Mouse (Mus musculus): ENCODE results near the gene Pigt. TPM values are rescaled to one million over a fixed set of nuclear protein-coding genes. Genes with fewer than 3 reads are reported as not detected.

The Pigt gene
- polyA plus RNA-seq, 1 experiment from 2014 or later, result 35.7 TPM

- H3K27ac ChIP-seq, result peak overlapping the region; percentile 79
- no peak overlapping the region for H3K4me3 ChIP-seq
- peaks cover under 1% of the 10 kb centered on the region; the same call in 1 of the 2 replicates for H3K36me3 ChIP-seq
- 80% methylated on average over 7 of the region's 7 CpGs for WGBS
- DNase-seq (ENCODE audit: low spot score), result no peak
- no peaks in the 10 kb centered on the region for H3K9me3 ChIP-seq (replicated peaks)
- H3K27me3 ChIP-seq (ENCODE audit: low read depth, poor library complexity, severe bottlenecking), result no peaks in the 10 kb centered on the region
- H3K4me1 ChIP-seq, result peaks cover 29% of the 10 kb centered on the region
Measured at GRCm38 (mm10) chr2:164457942-164458341, 39.4 kb upstream of the Pigt start.

DNA sequence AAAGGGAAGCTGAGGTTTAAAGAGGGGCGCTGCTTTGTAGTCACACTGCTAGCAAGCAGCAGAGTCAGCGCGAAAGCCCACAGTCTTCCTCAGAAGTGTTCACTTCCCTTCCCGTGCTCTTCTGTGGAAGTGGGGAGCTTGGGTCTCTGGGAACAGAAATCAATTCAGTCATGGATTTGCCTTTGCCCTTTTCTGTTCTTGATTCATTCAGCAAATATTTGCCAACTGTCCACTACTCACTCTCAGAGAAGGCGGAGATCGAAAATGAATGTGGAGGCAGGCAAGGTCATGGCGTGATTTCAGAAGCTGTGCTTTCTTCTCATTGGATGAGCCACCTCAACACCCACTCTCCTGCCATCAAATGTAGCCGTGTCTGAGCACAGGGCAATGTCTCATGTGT lies 38.8 kb upstream of the Pigt start:
- no peaks in the 10 kb centered on the region for H3K27me3 ChIP-seq (ENCODE audit: low read depth, poor library complexity, severe bottlenecking)
- peaks cover 26% of the 10 kb centered on the region for H3K4me1 ChIP-seq
- H3K9me3 ChIP-seq (replicated peaks), result no peaks in the 10 kb centered on the region
- no peak overlapping the region for H3K27ac ChIP-seq
- 92% methylated on average over 8 of the region's 8 CpGs for WGBS
- no peak for DNase-seq (ENCODE audit: low spot score)
- H3K4me3 ChIP-seq, result no peak overlapping the region
- H3K36me3 ChIP-seq, result peaks cover 6% of the 10 kb centered on the region

- H3K4me1 ChIP-seq, result peaks cover 26% of the 10 kb centered on the region
- no peaks in the 10 kb centered on the region for H3K27me3 ChIP-seq (ENCODE audit: low read depth, poor library complexity, severe bottlenecking)
- DNase-seq (ENCODE audit: low spot score), result peak; percentile 95
- H3K9me3 ChIP-seq (replicated peaks), result no peaks in the 10 kb centered on the region
- peak within 1 kb of the TSS; percentile 87 for H3K27ac ChIP-seq
- WGBS, result under 1% methylated on average over 69 of the region's 79 CpGs
- H3K36me3 ChIP-seq, result peaks cover 30% of the 10 kb centered on the region
- H3K4me3 ChIP-seq, result peak within 1 kb of the TSS; percentile 93
Measured at GRCm38 (mm10) chr2:164460745-164461551, 36.4 kb upstream of the Pigt start, which contains the start of gene Gm20458. Gene Gm20458 (plus strand): TSS chr2:164460967.

- peaks cover 42% of the 10 kb centered on the region for H3K36me3 ChIP-seq
- H3K4me3 ChIP-seq, result no peak overlapping the region
- no peak for DNase-seq (ENCODE audit: low spot score)
- H3K27me3 ChIP-seq (ENCODE audit: low read depth, poor library complexity, severe bottlenecking), result no peaks in the 10 kb centered on the region
- H3K27ac ChIP-seq, result no peak overlapping the region
- H3K4me1 ChIP-seq, result peaks cover 10% of the 10 kb centered on the region; the same call in 1 of the 2 replicates
- H3K9me3 ChIP-seq (replicated peaks), result no peaks in the 10 kb centered on the region
Measured at GRCm38 (mm10) chr2:164465161-164465560, 32.2 kb upstream of the Pigt start.

DNA sequence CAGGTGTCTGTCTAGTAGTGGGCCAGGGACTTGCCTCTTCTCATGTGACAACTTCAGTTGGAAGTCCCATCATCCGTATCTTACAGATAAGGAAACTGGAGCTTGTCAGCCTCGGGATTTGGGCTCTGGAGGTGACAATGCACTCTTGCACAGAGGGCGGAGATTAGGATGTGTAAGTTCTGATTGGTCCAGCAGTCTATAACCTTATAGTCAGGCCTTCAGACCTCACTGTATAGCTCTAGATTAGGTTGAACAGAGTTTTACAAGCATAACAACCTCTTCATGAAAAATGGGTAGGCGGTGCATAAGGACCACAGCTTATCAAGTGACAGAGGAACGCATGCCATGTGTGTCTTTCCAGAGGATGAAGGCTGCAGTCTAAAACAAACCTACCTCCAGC lies 30.5 kb upstream of the Pigt start:
- Histone ChIP-seq H3K4me1 (peaks cover 4% of the 10 kb centered on the region; the same call in 1 of the 2 replicates), H3K27me3 (ENCODE audit: low read depth, poor library complexity, severe bottlenecking) (no peaks in the 10 kb centered on the region), H3K4me3 (no peak overlapping the region), H3K36me3 (peaks cover 44% of the 10 kb centered on the region), H3K27ac (no peak overlapping the region), H3K9me3 (replicated peaks) (no peaks in the 10 kb centered on the region)
- 87% methylated on average over 5 of the region's 5 CpGs for WGBS
- no peak for DNase-seq (ENCODE audit: low spot score)

- Histone ChIP-seq H3K9me3 (replicated peaks) (no peaks in the 10 kb centered on the region), H3K27ac (no peak overlapping the region), H3K4me1 (no peaks in the 10 kb centered on the region), H3K36me3 (peaks cover 30% of the 10 kb centered on the region), H3K4me3 (no peak overlapping the region), H3K27me3 (ENCODE audit: low read depth, poor library complexity, severe bottlenecking) (no peaks in the 10 kb centered on the region)
- 28% methylated on average over 10 of the region's 10 CpGs for WGBS
- DNase-seq (ENCODE audit: low spot score), result peak; percentile 57
Measured at GRCm38 (mm10) chr2:164470254-164470653, 27.1 kb upstream of the Pigt start.

GRCm38 (mm10) chr2:164473624-164474023 lies 23.7 kb upstream of the Pigt start, which contains the start of gene Trp53tg5:
Gene Trp53tg5 (minus strand): TSS chr2:164473724.
- H3K36me3 ChIP-seq, result peaks cover 15% of the 10 kb centered on the region; the same call in 1 of the 2 replicates
- H3K4me3 ChIP-seq, result no peak within 1 kb of the TSS
- H3K4me1 ChIP-seq, result no peaks in the 10 kb centered on the region
- H3K27me3 ChIP-seq (ENCODE audit: low read depth, poor library complexity, severe bottlenecking), result no peaks in the 10 kb centered on the region
- no peaks in the 10 kb centered on the region for H3K9me3 ChIP-seq (replicated peaks)
- 84% methylated on average over 6 of the region's 6 CpGs for WGBS
- no peak for DNase-seq (ENCODE audit: low spot score)
- H3K27ac ChIP-seq, result no peak within 1 kb of the TSS

GRCm38 (mm10) chr2:164485681-164486257 lies 11.6 kb upstream of the Pigt start, which contains the start of gene Dbndd2:
Gene Dbndd2 (plus strand): TSS chr2:164486106.
- Histone ChIP-seq H3K27ac (peak within 1 kb of the TSS; percentile 75), H3K4me1 (peaks cover 22% of the 10 kb centered on the region), H3K36me3 (no peaks in the 10 kb centered on the region), H3K9me3 (replicated peaks) (no peaks in the 10 kb centered on the region), H3K27me3 (ENCODE audit: low read depth, poor library complexity, severe bottlenecking) (peaks cover 62% of the 10 kb centered on the region), H3K4me3 (peak within 1 kb of the TSS; percentile 87)
- 1% methylated on average over 26 of the region's 26 CpGs for WGBS
- peak; percentile 52 for DNase-seq (ENCODE audit: low spot score)

DNA sequence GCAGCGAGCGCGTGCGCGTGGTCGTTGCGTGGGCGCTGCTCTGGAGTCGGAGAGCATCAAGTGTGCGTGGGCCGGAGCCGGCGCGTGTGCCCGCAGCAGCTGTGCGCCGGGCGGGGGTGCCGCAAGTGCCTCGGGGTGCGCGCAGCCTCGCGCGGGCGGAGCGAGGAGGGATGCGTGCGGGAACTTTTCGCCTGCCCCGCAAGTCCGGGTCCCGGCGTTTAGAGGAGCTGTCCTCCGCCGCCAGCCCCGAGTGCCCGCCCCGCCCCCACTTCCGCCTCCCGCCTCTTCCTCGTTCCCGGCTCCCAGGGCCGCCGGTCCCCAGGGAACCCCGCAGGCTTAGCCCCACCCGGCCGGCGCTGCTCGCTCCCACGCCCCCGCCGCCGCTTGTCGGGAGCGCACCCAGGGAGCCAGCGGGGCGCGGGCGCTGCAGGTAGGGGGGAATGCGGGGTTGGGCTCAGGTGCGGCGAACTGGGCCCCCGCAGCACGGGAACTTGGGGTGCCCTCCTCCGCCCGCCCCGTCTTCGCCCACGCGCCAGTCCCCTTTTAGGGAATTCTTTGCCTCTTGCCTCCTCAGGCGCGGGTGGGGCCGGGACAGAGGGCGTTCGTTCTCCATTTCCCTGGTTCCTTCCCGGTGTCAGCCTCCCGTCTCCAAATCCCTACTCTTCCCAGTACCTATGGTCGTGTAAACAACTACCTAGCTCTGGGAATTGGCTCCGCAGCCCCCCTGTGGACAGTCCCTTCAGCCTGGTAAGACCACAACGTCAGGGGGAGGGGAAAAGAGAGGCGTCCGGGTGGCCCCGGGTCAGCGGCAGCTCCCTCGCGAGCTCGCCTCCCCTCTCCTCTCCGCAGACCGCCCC lies 10.8 kb upstream of the Pigt start:
- WGBS, result 1% methylated on average over 89 of the region's 90 CpGs
- peak; percentile 63 for DNase-seq (ENCODE audit: low spot score)
- no peaks in the 10 kb centered on the region for H3K36me3 ChIP-seq
- peaks cover 22% of the 10 kb centered on the region for H3K4me1 ChIP-seq
- H3K4me3 ChIP-seq, result peak overlapping the region; percentile 87
- H3K27ac ChIP-seq, result peak overlapping the region; percentile 75
- H3K9me3 ChIP-seq (replicated peaks), result no peaks in the 10 kb centered on the region
- peaks cover 62% of the 10 kb centered on the region for H3K27me3 ChIP-seq (ENCODE audit: low read depth, poor library complexity, severe bottlenecking)

GRCm38 (mm10) chr2:164487115-164487527 lies 10.2 kb upstream of the Pigt start:
- DNase-seq (ENCODE audit: low spot score), result no peak
- H3K27me3 ChIP-seq (ENCODE audit: low read depth, poor library complexity, severe bottlenecking), result peaks cover 62% of the 10 kb centered on the region
- peak overlapping the region; percentile 87 for H3K4me3 ChIP-seq
- peaks cover 22% of the 10 kb centered on the region for H3K4me1 ChIP-seq
- WGBS, result 10% methylated on average over 11 of the region's 11 CpGs
- no peaks in the 10 kb centered on the region for H3K36me3 ChIP-seq
- H3K9me3 ChIP-seq (replicated peaks), result no peaks in the 10 kb centered on the region
- peak overlapping the region; percentile 75 for H3K27ac ChIP-seq

- no peaks in the 10 kb centered on the region for H3K36me3 ChIP-seq
- WGBS, result 71% methylated on average over 9 of the region's 9 CpGs
- H3K4me1 ChIP-seq, result peaks cover 22% of the 10 kb centered on the region
- H3K27ac ChIP-seq, result no peak overlapping the region
- no peak overlapping the region for H3K4me3 ChIP-seq
- H3K27me3 ChIP-seq (ENCODE audit: low read depth, poor library complexity, severe bottlenecking), result peaks cover 62% of the 10 kb centered on the region
- DNase-seq (ENCODE audit: low spot score), result no peak
- H3K9me3 ChIP-seq (replicated peaks), result no peaks in the 10 kb centered on the region
Measured at GRCm38 (mm10) chr2:164487812-164488211, 9.5 kb upstream of the Pigt start.

DNA sequence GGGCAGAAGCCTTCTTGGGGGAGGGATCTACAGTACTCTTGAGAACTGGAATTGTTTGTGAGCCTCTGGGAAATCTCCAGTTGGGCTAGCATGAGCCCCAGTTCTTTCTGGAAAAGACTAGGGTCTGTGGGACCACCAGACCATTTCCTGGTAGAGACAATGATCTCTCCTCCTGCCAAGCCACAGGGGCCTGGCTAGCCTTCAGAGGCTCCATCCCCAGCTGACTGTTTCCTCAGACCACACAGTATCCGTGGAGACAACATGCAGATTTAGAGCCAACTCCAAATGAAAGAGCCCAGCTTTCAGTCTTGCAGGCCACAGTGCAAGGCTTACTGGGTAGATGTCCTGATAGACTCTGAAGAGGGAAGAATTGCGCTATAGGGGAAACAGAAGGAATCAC lies 3.2 kb upstream of the Pigt start:
- H3K36me3 ChIP-seq, result peaks cover under 1% of the 10 kb centered on the region; the same call in 1 of the 2 replicates
- 49% methylated on average over 2 of the region's 2 CpGs for WGBS
- DNase-seq (ENCODE audit: low spot score), result no peak
- peaks cover 15% of the 10 kb centered on the region for H3K4me1 ChIP-seq
- H3K4me3 ChIP-seq, result no peak overlapping the region
- H3K27ac ChIP-seq, result no peak overlapping the region
- H3K9me3 ChIP-seq (replicated peaks), result no peaks in the 10 kb centered on the region
- H3K27me3 ChIP-seq (ENCODE audit: low read depth, poor library complexity, severe bottlenecking), result peaks cover 8% of the 10 kb centered on the region; the same call in 1 of the 2 replicates

Data from limb, embryonic 10.5 days (tissue).